Mouse (Mus musculus): ENCODE results near the gene Wdfy1.

The Wdfy1 gene

DNA sequence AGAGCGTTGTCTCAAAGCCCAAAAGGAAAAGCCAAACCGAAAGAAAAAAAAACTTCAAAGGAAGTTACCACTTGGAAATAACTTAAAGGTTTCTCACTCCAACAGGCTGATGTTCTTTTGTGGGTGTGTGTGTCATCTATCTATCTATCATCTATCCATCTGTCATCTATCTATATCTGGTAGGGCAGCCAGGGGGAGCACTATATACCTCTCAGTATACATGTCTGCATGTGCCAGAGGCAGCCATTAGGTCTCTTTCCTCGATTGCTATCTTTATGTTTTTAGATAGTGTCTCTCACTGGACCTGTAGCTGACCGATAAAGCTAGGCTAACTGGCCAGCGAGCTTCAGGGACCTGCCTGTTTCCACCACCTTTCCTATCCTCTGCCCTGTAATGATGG lies 41.1 kb downstream of the Wdfy1 start:
- in situ Hi-C loops (cut with MboI; ENCODE audit: unreplicated experiment in 2 of 2) = no loop called here

DNA sequence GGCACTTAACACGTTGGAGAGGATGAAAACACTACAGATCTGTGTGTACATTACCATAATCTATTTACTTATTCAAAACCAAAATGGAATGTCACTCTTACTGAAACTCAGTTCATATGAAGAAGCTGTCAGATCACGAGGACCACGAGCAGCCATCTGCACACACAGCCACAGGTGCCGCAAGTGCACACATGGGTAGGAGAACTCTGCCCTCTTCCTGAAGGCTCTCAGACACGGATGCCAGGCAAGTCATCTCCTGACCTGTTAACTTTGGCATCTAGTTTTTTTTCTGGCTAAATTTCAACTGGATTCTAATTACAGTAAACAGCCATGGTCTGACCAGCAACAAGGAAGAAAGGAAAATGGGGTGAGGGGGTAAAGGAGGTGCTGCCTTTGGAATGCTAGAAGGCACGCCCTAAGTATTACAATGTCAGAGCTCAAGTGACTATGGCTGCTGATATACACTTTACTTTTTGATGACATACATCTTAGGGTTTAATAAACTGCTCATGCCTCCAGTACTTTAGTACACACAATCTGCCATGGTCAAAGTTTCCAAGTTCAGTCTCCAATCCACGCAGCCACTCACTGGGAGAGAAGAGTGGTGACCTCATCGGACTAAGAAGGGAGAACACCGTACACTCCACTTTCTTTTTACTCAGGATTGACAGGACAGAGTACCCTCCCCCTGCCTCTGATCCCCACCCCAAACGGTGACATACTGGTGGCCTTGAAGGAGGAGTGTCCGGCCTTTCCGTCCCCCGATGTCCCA lies 61.6 kb downstream of the Wdfy1 start:
- in situ Hi-C loops (cut with MboI; ENCODE audit: unreplicated experiment in 2 of 2) = no loop called here

DNA sequence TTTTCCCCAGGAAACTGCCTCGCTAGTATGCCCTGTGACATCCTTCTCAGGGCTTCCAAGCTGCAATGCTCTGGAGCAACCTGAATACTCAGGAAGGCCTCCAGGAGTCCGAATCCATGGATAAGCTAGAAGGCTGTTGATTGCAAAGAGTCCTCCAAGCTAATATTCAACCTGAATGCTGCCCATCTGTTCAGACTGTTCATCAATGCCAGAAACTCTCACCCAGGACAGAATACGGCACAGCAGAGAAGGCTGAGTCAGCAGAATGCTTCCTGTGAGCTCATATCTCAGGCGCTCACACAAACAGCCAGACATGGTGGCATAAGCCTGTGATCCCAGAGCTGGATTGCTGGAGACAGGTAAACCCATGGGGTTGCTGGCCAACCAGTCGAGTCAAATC lies 62.9 kb downstream of the Wdfy1 start:
- in situ Hi-C loops (cut with MboI; ENCODE audit: unreplicated experiment in 2 of 2) = no loop called here

DNA sequence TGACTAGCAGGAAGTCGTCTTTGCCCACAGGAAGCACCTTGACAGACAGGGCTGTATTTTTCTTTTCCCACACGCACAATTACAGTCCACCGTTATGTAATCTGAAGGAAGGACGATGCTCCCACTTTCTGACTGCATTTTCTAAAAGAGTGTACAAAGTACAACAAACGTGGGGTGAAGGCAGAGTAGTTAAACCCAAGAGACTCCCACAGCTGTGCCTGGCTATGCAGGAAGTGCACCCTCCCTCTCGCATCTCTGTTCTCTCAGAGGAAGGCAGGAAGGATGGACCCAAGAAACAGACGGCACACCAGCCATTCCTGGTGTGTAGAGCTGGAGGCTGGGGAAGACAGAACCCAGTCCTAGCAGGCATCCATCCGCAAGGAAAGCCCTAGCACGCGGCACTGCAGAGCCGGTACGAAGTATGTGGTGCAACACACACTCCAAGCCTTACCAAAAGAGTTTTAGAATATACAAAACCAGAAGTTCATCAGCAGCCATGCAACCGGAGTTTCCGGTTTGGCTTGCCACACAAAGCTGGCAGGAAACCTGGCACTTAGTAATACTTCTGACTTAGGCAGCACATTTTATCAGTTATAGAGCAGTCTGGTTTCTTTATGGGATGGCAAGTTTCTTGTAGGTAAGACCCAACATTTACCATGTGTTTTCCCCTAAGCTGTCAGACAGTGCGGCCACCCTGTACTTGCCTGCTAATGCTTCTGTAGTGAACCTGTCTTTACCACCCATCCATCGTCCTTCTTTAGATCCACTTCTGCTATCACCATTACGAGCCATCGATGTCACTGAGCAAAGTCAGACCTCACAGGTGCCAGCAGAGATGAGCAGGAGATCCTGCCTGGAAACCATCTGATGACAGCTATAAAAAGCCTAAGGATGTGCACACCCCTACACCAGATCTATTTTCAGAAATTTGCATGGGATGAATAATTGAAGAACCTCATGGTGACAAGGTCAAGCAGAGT lies 64.5 kb downstream of the Wdfy1 start:
- in situ Hi-C loops (cut with MboI; ENCODE audit: unreplicated experiment in 2 of 2) = no loop called here

DNA sequence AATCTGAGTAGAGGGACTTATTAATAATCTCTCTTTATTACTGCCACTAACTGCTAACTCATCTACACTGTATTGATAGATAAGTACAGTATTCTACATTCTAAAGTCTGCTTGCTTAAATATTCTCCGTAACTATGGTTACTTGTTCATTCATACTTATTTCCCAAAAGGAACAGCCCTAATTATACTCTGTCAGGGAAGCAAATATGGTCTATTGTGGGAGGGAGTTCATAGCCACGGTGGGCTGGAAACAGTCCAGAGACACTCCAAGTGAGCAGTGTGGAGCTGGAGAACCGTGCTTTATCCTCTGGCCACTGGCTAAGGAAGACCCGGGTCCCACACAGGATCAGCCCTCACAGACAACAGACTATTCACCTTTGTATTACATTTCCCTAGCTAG lies 65.3 kb downstream of the Wdfy1 start:
- in situ Hi-C loops (cut with MboI; ENCODE audit: unreplicated experiment in 2 of 2) = no loop called here

- in situ Hi-C loops (cut with MboI; ENCODE audit: unreplicated experiment in 2 of 2) = no loop called here
Observed at GRCm38 (mm10) chr1:79710216-79710615, 65.7 kb downstream of the Wdfy1 start.

DNA sequence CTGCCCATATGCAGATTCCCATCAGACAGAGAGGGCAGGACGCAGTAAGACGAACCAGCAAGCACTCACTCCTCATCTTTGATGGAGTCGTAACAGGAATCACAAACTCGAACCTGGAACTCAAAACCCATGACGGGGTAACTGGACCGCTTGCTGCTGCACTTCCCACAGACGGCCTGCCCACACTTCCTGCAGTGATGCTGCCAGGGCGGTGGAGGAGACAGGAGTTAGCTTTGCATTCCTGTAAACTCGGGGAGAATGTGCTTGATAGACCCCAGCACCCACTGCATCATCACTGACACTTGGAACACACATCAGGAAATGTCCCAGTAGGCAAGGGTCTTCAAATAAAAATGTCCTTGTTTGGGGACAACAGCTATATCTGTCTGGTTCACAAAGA lies 68.6 kb downstream of the Wdfy1 start:
- in situ Hi-C loops (cut with MboI; ENCODE audit: unreplicated experiment in 2 of 2) = no loop called here

DNA sequence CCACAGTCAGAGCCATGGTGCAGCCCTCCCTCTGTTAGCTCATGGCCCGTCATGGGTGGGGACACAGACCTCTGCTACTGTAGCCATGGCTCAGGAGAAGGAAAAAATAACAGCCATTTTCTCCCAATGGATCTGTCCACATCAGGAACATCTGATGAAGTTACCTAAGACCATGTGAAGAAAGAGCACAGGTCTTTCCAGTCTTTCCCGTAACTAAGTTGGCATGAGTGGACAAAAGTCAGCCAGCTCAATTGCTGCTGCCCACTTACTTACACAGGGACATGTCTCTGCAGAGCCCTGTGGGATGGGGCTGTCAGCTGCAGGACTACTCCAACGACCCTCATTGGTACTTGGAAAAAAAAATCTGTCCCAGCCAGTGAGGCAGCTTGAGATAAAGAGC lies 69.2 kb downstream of the Wdfy1 start:
- in situ Hi-C loops (cut with MboI; ENCODE audit: unreplicated experiment in 2 of 2) = no loop called here

GRCm38 (mm10) chr1:79704672-79705071 lies 71.3 kb downstream of the Wdfy1 start:
- in situ Hi-C loops (cut with MboI; ENCODE audit: unreplicated experiment in 2 of 2) = no loop called here

DNA sequence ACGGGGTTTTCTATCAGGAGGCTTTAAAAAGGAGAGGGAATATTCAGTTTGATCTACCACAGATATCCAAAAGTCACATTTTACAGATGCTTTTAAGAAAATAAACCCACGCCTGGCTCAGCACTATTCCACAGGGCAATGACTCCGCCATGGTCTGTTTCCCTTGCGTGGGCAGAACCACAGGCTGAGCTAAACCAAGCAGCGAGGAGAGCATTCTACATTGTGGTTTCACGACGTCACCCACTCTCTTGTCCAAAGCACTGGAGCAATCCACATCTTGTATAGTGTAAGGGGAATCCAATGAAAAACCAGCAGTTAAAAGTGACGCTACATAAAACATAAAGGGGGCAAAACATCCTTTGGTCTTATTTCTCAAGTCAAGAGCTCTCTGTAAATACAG lies 72.4 kb downstream of the Wdfy1 start:
- in situ Hi-C loops (cut with MboI; ENCODE audit: unreplicated experiment in 2 of 2) = no loop called here

- in situ Hi-C loops (cut with MboI; ENCODE audit: unreplicated experiment in 2 of 2) = loop anchor here (25.0 kb wide), 7 partner anchors 89 to 1736 kb away; partner anchors contain the start of genes Mrpl44 (in 1 of the 2) and Wdfy1 (in 1 of the 2)
Observed at GRCm38 (mm10) chr1:79698506-79698905, 77.4 kb downstream of the Wdfy1 start.

DNA sequence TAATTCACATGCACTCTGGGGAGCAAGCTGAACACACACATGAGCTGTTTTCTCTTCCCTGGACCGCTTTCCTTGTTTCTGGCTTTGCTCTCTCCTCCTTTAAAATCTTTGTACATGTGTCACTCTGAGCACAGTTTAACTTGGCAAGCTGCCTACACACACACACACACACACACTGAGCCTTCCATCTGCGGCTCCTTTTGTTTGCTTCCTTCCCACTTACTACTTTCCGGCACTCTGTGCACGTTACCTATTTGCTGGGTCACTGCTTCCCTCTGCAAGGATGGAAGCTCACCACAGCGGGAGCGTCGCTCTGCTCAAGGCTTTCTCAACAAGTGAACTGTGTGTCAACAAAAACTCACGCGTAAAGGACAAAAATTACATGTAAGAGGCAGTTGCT lies 78.6 kb downstream of the Wdfy1 start:
- in situ Hi-C loops (cut with MboI; ENCODE audit: unreplicated experiment in 2 of 2) = loop anchor here (25.0 kb wide), 7 partner anchors 90 to 1735 kb away; partner anchors contain the start of genes Mrpl44 (in 1 of the 2) and Wdfy1 (in 1 of the 2)

GRCm38 (mm10) chr1:79696933-79697332 lies 79.0 kb downstream of the Wdfy1 start:
- in situ Hi-C loops (cut with MboI; ENCODE audit: unreplicated experiment in 2 of 2) = loop anchor here (25.0 kb wide), 7 partner anchors 90 to 1735 kb away; partner anchors contain the start of genes Mrpl44 (in 1 of the 2) and Wdfy1 (in 1 of the 2)

DNA sequence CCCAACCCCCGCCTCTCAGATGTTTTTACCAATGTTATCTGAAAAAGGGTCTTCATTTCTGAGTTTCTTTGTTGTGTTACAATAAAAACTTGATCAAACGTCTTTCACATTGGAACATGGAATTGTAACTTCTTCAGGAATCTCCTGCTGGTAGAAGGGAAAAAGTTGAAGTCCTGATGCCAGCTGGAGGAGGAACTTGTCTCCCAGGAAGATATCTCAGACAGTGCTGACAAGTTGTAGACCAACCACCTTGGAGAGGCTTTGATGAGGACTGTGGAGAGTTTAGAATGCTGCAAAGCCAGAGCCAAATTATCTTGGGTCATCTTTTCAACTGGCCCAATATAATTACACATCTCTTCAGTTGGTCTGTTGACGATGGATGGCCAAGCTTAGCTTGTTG lies 83.5 kb downstream of the Wdfy1 start:
- in situ Hi-C loops (cut with MboI; ENCODE audit: unreplicated experiment in 2 of 2) = loop anchor here (25.0 kb wide), 7 partner anchors 95 to 1730 kb away; partner anchors contain the start of genes Mrpl44 (in 1 of the 2) and Wdfy1 (in 1 of the 2)

DNA sequence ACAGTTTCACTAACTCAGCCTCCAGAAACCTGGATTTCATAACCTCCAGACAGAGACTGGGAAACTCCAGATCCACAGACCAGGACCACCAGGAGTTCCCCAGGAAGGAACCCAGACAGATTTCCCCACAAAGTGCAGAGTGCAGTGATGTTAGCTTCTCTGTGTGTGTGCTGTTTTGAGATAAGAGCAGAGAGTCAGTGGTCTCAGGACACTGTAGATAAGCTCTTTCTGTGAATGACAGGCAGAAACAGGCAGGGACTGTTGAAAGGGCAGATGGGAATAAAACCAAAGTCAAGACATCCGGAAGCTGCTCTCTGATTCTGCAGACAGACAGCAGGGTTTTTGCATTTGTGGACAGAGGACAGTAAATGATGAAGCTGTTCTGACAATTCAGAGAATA lies 88.7 kb downstream of the Wdfy1 start:
- in situ Hi-C loops (cut with MboI; ENCODE audit: unreplicated experiment in 2 of 2) = loop anchor here (25.0 kb wide), 7 partner anchors 100 to 1725 kb away; partner anchors contain the start of genes Mrpl44 (in 1 of the 2) and Wdfy1 (in 1 of the 2)

DNA sequence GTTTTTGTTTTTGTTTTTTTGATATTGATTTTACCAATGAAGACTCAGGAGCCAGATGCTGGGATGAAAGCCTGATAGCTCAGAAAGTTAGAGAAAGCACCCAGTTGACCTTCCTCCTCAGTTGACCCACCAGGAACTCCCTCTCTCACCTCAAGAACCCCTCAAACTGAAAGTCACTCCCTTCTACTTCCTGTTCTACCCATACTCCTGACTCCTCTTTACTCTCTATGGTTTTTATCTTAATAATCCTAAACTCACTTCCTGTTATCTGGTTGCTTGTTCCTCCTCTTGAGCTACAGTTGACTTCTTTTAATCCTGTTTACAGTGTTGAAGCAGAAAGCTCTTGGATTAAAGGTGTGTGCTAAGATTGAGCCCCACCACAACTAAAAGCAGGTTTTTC lies 91.9 kb downstream of the Wdfy1 start:
- in situ Hi-C loops (cut with MboI; ENCODE audit: unreplicated experiment in 2 of 2) = loop anchor here (25.0 kb wide), 7 partner anchors 103 to 1722 kb away; partner anchors contain the start of genes Mrpl44 (in 1 of the 2) and Wdfy1 (in 1 of the 2)

DNA sequence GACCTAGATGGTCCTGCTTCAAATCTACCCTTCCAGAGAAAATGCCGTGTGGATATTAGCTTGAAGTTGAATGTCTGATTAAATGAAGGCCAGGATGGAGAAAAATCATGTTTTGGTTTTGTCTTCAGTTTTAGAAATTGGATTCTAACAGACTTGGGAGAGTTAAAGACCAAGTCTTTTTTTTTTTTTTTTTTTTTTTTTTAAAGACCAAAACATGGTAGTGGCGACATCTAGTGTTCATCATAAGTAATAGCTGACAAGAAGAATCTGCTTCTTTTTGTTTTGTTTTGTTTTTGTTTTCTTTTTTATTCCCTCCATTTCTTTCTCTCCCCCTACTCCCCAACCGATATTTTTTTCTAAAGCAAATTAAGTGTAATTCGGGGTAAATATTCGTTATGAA lies 93.0 kb downstream of the Wdfy1 start:
- in situ Hi-C loops (cut with MboI; ENCODE audit: unreplicated experiment in 2 of 2) = loop anchor here (25.0 kb wide), 7 partner anchors 104 to 1721 kb away; partner anchors contain the start of genes Mrpl44 (in 1 of the 2) and Wdfy1 (in 1 of the 2)

- in situ Hi-C loops (cut with MboI; ENCODE audit: unreplicated experiment in 2 of 2) = loop anchor here (25.0 kb wide), 7 partner anchors 107 to 1718 kb away; partner anchors contain the start of genes Mrpl44 (in 1 of the 2) and Wdfy1 (in 1 of the 2)
Observed at GRCm38 (mm10) chr1:79680777-79681176, 95.2 kb downstream of the Wdfy1 start.

GRCm38 (mm10) chr1:79678117-79678684 lies 97.7 kb downstream of the Wdfy1 start:
- in situ Hi-C loops (cut with MboI; ENCODE audit: unreplicated experiment in 2 of 2) = loop anchor here (25.0 kb wide), 7 partner anchors 109 to 1716 kb away; partner anchors contain the start of genes Mrpl44 (in 1 of the 2) and Wdfy1 (in 1 of the 2)

- in situ Hi-C loops (cut with MboI; ENCODE audit: unreplicated experiment in 2 of 2) = loop anchor here (25.0 kb wide), 7 partner anchors 112 to 1713 kb away; partner anchors contain the start of genes Mrpl44 (in 1 of the 2) and Wdfy1 (in 1 of the 2)
Observed at GRCm38 (mm10) chr1:79675716-79676115, 100.2 kb downstream of the Wdfy1 start.
